11 mouse cellular contexts compared by ENCODE assay signal in the genomic region with DNA sequence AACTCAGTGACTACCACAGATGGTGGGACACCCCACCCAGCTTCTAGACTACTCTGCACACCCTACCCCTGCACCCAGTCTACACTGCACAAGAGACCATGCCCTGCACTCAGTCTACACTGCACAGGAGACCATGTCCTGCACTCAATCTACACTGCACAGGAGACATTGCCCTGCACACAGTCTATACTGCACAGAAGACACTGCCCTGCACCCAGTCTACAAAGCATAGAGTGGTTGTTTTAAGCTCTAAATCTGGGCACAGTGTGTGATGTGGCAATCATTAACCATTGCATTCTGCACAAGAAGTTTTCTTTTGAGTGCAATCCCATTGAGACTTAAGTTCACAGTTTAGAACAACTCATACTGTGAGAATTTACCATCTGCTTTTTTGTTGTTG. TPM values are rescaled to one million over a fixed set of nuclear protein-coding genes. Genes with fewer than 3 reads are reported as not detected.
"Had no signal": no experiment of that assay in that cellular context is flagged by ENCODE, and none has a peak within 500 bp of the region (broad histone marks: within the 10 kb centered on the region; RNA-seq: fewer than 3 reads in every experiment).

No protein-coding gene starts in this region.

- ATAC-seq: inflammation-experienced regulatory T-cells, adult 6 months; intestine, postnatal 0 days; liver, postnatal 0 days; midbrain, embryonic 16.5 days had no signal

- DNase-seq: liver; liver, embryonic 13.5 days; liver, postnatal 0 days; lung, postnatal 14 days; right cerebral cortex, postnatal 14 days; thymus, adult 2 months; thymus, postnatal 25 days had no signal

RNA-seq across cellular contexts. Expression of a gene that starts 42.2 kb away (rescaled TPM):
- total RNA-seq: layer of hippocampus, postnatal 10 days had no signal
